Mouse (Mus musculus) MEL (cell line): Measurements from ENCODE around the gene Nt5e. TPM values are rescaled to one million over a fixed set of nuclear protein-coding genes. Genes with fewer than 3 reads are reported as not detected.

Experiments
- DNase-seq: peaks from one replicate; pipeline ENCODE4 v3.0.0; 2011; ENCODE audit warnings: low read depth, low spot score
- H3K27ac ChIP-seq: 2 replicates; pipeline ENCODE4 v1.5.1; 2012; ENCODE audit warnings: low read depth, mild to moderate bottlenecking, control low read depth, low read length, moderate library complexity; ENCODE audit not compliant: control insufficient read depth
- H3K27me3 ChIP-seq, 2 experiments: fragments of 150-350 bp in 1 of 2; sonication (generic) in 1 of 2; 2 replicates each; pipeline ENCODE4 v1.6.1; 2012; ENCODE audit warnings: low read length in 2 of 2, mild to moderate bottlenecking in 2 of 2, improper control_type of control experiment in 1 of 2, moderate library complexity in 1 of 2; ENCODE audit not compliant: insufficient read depth in 2 of 2, control insufficient read depth in 1 of 2
- H3K36me3 ChIP-seq, 2 experiments: 2 replicates each; pipeline ENCODE4 v1.6.1; 2012 to 2014; ENCODE audit warnings: low read length in 2 of 2, improper control_type of control experiment in 1 of 2, inconsistent platforms in 1 of 2, mild to moderate bottlenecking in 1 of 2; ENCODE audit not compliant: insufficient read depth in 2 of 2, control insufficient read depth in 1 of 2
- H3K4me1 ChIP-seq, 2 experiments: fragments of 150-350 bp in 1 of 2; sonication (generic) in 1 of 2; 2 replicates each; pipeline ENCODE4 v1.6.1; 2012; ENCODE audit warnings: low read length in 2 of 2, improper control_type of control experiment in 1 of 2, mild to moderate bottlenecking in 1 of 2; ENCODE audit not compliant: insufficient read depth in 2 of 2, control insufficient read depth in 1 of 2
- H3K4me3 ChIP-seq, 2 experiments: fragments of 150-350 bp in 1 of 2; sonication (generic) in 1 of 2; 2 replicates each; pipeline ENCODE4 v1.5.1; 2012; ENCODE audit warnings: low read depth in 2 of 2, low read length in 2 of 2, mild to moderate bottlenecking in 2 of 2, moderate library complexity in 2 of 2, control low read depth in 1 of 2, improper control_type of control experiment in 1 of 2; ENCODE audit not compliant: control insufficient read depth in 1 of 2, insufficient read depth in 1 of 2
- H3K79me2 ChIP-seq: 2 replicates; pipeline ENCODE4 v1.6.1; 2012; ENCODE audit warnings: mild to moderate bottlenecking, low read length, moderate library complexity; ENCODE audit not compliant: control insufficient read depth, poor library complexity, insufficient read depth
- H3K9ac ChIP-seq: 2 replicates; pipeline ENCODE4 v1.6.1; 2012; ENCODE audit warnings: low read depth, mild to moderate bottlenecking, control low read depth, low read length, moderate library complexity; ENCODE audit not compliant: control insufficient read depth, poor library complexity, severe bottlenecking
- H3K9me3 ChIP-seq: fragments of 150-350 bp; sonication (generic); replicated peaks from 2 replicates; pipeline ENCODE4 v1.6.1; 2012; ENCODE audit warnings: mild to moderate bottlenecking, low read length, improper control_type of control experiment, moderate library complexity; ENCODE audit not compliant: insufficient read depth
- CHD1 ChIP-seq: IDR thresholded peaks from 2 replicates; pipeline ENCODE4 v1.6.1; 2012; ENCODE audit warnings: low read depth, mild to moderate bottlenecking, inconsistent platforms, low read length, improper control_type of control experiment
- CTCF ChIP-seq, 3 experiments: IDR thresholded peaks in 2 of 3; conservative IDR thresholded peaks in 1 of 3; 2 replicates each; pipeline ENCODE4 v1.5.1; 2011 to 2012; ENCODE audit warnings: low read length in 3 of 3, low read depth in 2 of 3, mild to moderate bottlenecking in 2 of 3, improper control_type of control experiment in 1 of 3, inconsistent platforms in 1 of 3, mixed read lengths in 1 of 3, moderate library complexity in 1 of 3; ENCODE audit not compliant: control insufficient read depth in 1 of 3, insufficient read depth in 1 of 3, poor library complexity in 1 of 3, severe bottlenecking in 1 of 3
- E2F4 ChIP-seq: IDR thresholded peaks from 2 replicates; pipeline ENCODE4 v1.6.1; 2011; ENCODE audit warnings: low read depth, low read length, improper control_type of control experiment, borderline replicate concordance
- ETS1 ChIP-seq: IDR thresholded peaks from 2 replicates; pipeline ENCODE4 v1.6.1; 2012; ENCODE audit warnings: low read depth, mild to moderate bottlenecking, inconsistent platforms, low read length, improper control_type of control experiment, moderate library complexity
- GABPA ChIP-seq: IDR thresholded peaks from 2 replicates; pipeline ENCODE4 v1.6.1; 2012; ENCODE audit warnings: low read depth, mild to moderate bottlenecking, inconsistent platforms, low read length, improper control_type of control experiment, moderate library complexity
- HCFC1 ChIP-seq: IDR thresholded peaks from 2 replicates; pipeline ENCODE4 v1.6.1; 2012; ENCODE audit warnings: low read depth, mild to moderate bottlenecking, inconsistent platforms, low read length, improper control_type of control experiment, moderate library complexity
- MAFK ChIP-seq: IDR thresholded peaks from 2 replicates; pipeline ENCODE4 v1.6.1; 2011; ENCODE audit warnings: low read depth, mild to moderate bottlenecking, low read length, improper control_type of control experiment, borderline replicate concordance
- MYB ChIP-seq: IDR thresholded peaks from 2 replicates; pipeline ENCODE4 v1.6.1; 2011; ENCODE audit warnings: mild to moderate bottlenecking, low read depth, low read length, improper control_type of control experiment
- MYC ChIP-seq: IDR thresholded peaks from 2 replicates; pipeline ENCODE4 v1.6.1; 2011; ENCODE audit warnings: low read depth, mild to moderate bottlenecking, low read length, improper control_type of control experiment, moderate library complexity
- NELFE ChIP-seq: IDR thresholded peaks from 2 replicates; pipeline ENCODE4 v1.6.1; 2011; ENCODE audit warnings: low read depth, low read length, improper control_type of control experiment
- POLR2A ChIP-seq, 2 experiments: IDR thresholded peaks; 2 replicates each; pipeline ENCODE4 v1.6.1; 2011 to 2012; ENCODE audit warnings: low read length in 2 of 2, mild to moderate bottlenecking in 2 of 2, control low read depth in 1 of 2, improper control_type of control experiment in 1 of 2, low read depth in 1 of 2, moderate library complexity in 1 of 2; ENCODE audit not compliant: control insufficient read depth in 1 of 2, insufficient read depth in 1 of 2, poor library complexity in 1 of 2
- POLR2AphosphoS2 ChIP-seq: IDR thresholded peaks from 2 replicates; pipeline ENCODE4 v1.6.1; 2011; ENCODE audit warnings: low read length, improper control_type of control experiment
- SIN3A ChIP-seq: IDR thresholded peaks from 2 replicates; pipeline ENCODE4 v1.6.1; 2012; ENCODE audit warnings: low read length, improper control_type of control experiment, inconsistent platforms
- SMC3 ChIP-seq: IDR thresholded peaks from 2 replicates; pipeline ENCODE4 v1.6.1; 2011; ENCODE audit warnings: low read depth, low read length, improper control_type of control experiment
- TBP ChIP-seq: IDR thresholded peaks from 2 replicates; pipeline ENCODE4 v1.8.0; 2011; ENCODE audit warnings: low read depth, low read length, improper control_type of control experiment
- TCF12 ChIP-seq: IDR thresholded peaks from 2 replicates; pipeline ENCODE4 v1.6.1; 2014; ENCODE audit warnings: low read depth, mild to moderate bottlenecking, inconsistent platforms, low read length, improper control_type of control experiment, moderate library complexity
- USF2 ChIP-seq, 2 experiments: IDR thresholded peaks; 2 replicates each; pipeline ENCODE4 v1.6.1; 2011 to 2012; ENCODE audit warnings: improper control_type of control experiment in 2 of 2, low read length in 2 of 2, borderline replicate concordance in 1 of 2, inconsistent platforms in 1 of 2, low read depth in 1 of 2, mild to moderate bottlenecking in 1 of 2; ENCODE audit not compliant: insufficient read depth in 1 of 2
- ZC3H11A ChIP-seq: IDR thresholded peaks from 2 replicates; pipeline ENCODE4 v1.6.1; 2012; ENCODE audit warnings: low read depth, mild to moderate bottlenecking, inconsistent platforms, low read length, improper control_type of control experiment
- ZKSCAN1 ChIP-seq: IDR thresholded peaks from 2 replicates; pipeline ENCODE4 v1.6.1; 2012; ENCODE audit warnings: low read depth, mild to moderate bottlenecking, inconsistent platforms, low read length, improper control_type of control experiment, moderate library complexity
- polyA plus RNA-seq, 2 experiments: library from polyadenylated mRNA; stranded (reverse) in 1 of 2; unstranded in 1 of 2; fragments of >175 nt in 1 of 2; fragments of >200 nt in 1 of 2; gene quantifications; 2 replicates each; pipeline versions ENCODE4 v1.2.1 to v1.2.4; 2012; ENCODE audit warnings: low replicate concordance in 2 of 2, low read depth in 1 of 2; ENCODE audit not compliant: insufficient read length in 2 of 2, insufficient read depth in 1 of 2, missing spikeins in 1 of 2
- total RNA-seq: library from RNA; depleted of rRNA; stranded (reverse); fragments of 300-350 nt; gene quantifications from 2 replicates; pipeline ENCODE4 v1.2.3, GENCODE M21; 2012

Gene Nt5e
- total and polyA plus RNA-seq, 3 experiments, result 0.12 to 0.19 TPM; not detected in 1

DNA sequence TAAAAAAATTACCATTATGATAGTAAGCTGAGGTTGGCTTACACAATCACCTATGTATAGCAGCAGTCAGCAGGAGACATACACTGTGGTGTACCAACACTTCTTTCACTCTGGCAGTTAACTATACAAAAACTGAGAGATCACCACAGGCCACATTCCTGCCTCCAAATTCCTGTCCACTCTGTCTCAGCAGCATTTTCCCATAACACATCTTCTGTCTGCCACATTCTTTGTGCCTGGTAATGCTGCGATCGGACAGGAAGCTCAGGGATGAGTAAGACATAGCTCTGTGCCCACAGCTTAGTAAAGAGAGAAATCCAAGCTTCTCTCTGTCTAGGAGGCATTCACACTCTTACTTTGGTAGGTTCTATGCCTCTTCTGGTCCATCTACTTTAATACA is 46.0 kb downstream of the Nt5e start:
- Histone ChIP-seq H3K27me3 (no peaks in the 10 kb centered on the region), H3K79me2 (no peaks in the 10 kb centered on the region), H3K9ac (no peak overlapping the region), H3K27ac (no peak overlapping the region), H3K4me3 (no peak overlapping the region), H3K4me1 (peaks cover 0 to 6% of the 10 kb centered on the region in 2 experiments; a peak in 2 of 4 replicates), H3K9me3 (no peaks in the 10 kb centered on the region), H3K36me3 (0 out of 4 replicates have a peak, but pooled peaks cover 0 to 2% of the 10 kb centered on the region in 2 experiments)
- no peak for DNase-seq
- no peak for TF ChIP-seq ZKSCAN1
- no peak for TF ChIP-seq ZC3H11A
- no peak for TF ChIP-seq E2F4
- no peak for TF ChIP-seq NELFE
- no peak for TF ChIP-seq SMC3
- TF ChIP-seq MYB, result no peak

DNA sequence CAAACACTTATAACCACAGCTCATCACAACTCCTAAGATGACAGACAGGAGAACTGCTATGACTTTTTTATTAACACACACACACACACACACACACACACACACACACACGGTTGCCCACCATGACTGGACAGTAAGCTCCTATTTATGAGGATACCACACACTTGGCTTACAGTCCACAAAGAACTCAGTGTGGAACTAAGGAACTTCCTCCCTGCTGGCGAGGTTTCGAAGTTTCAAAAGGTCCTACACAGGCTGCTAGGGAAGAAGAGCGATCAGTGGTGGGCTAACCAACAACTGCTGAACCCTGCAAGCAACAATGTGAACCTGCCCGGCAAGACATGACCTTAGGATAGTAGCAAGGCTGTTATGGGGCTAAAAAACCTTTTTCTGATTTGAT is 50.5 kb downstream of the Nt5e start:
- TF ChIP-seq HCFC1 (no peak), CHD1 (no peak), TBP (no peak), MAFK (no peak), USF2 (IDR thresholded peaks at IDR 0.05; ENCODE audit: borderline replicate concordance in 1 of 2, insufficient read depth in 1 of 2, low read depth in 1 of 2, low read length in 2 of 2) (no peak), ETS1 (no peak), CTCF (IDR thresholded peaks at IDR 0.05 in 2 of 3, conservative IDR thresholded peaks at IDR 0.05 in 1 of 3; ENCODE audit: control insufficient read depth in 1 of 3, insufficient read depth in 1 of 3, low read depth in 2 of 3, low read length in 3 of 3, poor library complexity in 1 of 3, severe bottlenecking in 1 of 3) (no peak), TCF12 (no peak), POLR2AphosphoS2 (no peak), POLR2A (IDR thresholded peaks at IDR 0.05; ENCODE audit: control insufficient read depth in 1 of 2, insufficient read depth in 1 of 2, low read depth in 1 of 2, low read length in 2 of 2, poor library complexity in 1 of 2) (no peak), SIN3A (no peak), GABPA (no peak), NELFE (no peak), MYC (no peak)
- H3K9ac ChIP-seq, result no peak overlapping the region
- H3K27ac ChIP-seq, result no peak overlapping the region
- H3K4me1 ChIP-seq, result peaks cover 16 to 22% of the 10 kb centered on the region in 2 experiments
- H3K9me3 ChIP-seq, result no peaks in the 10 kb centered on the region
- DNase-seq, result no peak
- no peak overlapping the region for H3K4me3 ChIP-seq
- H3K27me3 ChIP-seq, result no peaks in the 10 kb centered on the region
- H3K36me3 ChIP-seq, result peaks cover 2 to 24% of the 10 kb centered on the region in 2 experiments; a peak in 3 of 4 replicates
- no peaks in the 10 kb centered on the region for H3K79me2 ChIP-seq
